8 mouse cellular contexts compared by ENCODE assay signal in the genomic region with DNA sequence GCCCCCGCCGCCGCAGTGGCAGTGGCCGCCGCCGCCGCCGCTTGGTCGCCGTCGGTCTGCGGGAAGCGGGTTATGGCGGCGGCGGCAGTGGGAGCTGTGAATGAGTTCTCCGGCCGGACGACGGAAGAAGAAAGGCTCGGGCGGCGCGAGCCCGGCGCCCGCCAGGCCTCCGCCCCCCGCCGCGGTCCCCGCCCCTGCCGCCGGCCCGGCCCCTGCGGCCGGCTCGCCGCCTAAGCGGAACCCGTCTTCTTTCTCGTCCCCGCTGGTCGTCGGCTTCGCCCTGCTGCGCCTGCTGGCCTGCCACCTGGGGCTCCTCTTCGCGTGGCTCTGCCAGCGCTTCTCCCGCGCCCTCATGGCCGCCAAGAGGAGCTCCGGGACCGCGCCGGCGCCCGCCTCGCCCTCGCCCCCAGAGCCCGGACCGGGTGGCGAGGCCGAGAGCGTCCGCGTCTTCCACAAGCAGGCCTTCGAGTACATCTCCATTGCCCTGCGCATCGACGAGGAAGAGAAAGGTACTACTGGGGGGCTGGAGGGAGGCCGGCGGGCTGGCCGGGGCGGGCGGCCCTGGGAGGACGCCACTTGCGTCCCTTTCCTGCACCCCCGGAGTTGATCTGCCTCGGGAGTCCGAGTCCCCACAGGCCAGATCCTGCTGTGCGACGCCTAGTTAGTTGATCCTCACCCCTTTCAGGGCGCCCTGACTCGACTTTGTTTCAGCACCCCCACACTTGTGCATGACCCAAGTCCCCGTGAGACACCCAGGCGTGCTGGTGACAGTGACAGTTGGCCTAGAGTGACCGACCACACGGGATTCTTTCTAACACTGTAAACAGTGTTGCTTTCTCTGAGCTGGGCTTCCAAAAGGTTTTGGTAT. TPM values are rescaled to one million over a fixed set of nuclear protein-coding genes. Genes with fewer than 3 reads are reported as not detected.
DNase-seq lines count a peak whose midpoint lies in the region; ATAC-seq and TF ChIP-seq lines count a peak whose summit lies in the region.

A gene (plus strand): TSS at position 51 of the 868 bp plus-strand sequence.

- peak within 1 kb of the TSS; percentile 98 for H3K27ac ChIP-seq in forebrain, embryonic 14.5 days (ENCODE audit: low read depth, low read length)
- peak within 1 kb of the TSS; percentile 97 for H3K27ac ChIP-seq in lung, embryonic 14.5 days (ENCODE audit: low read depth)
- peak within 1 kb of the TSS; percentile 98 for H3K27ac ChIP-seq in neural tube, embryonic 15.5 days (replicated peaks)

- WGBS in forebrain, embryonic 14.5 days: under 1% methylated on average over 58 of the region's 90 CpGs
- WGBS in lung, embryonic 14.5 days: under 1% methylated on average over 70 of the region's 90 CpGs
- WGBS in neural tube, embryonic 15.5 days: under 1% methylated on average over 70 of the region's 90 CpGs

- DNase-seq in c-Kit-negative CD71-positive TER-119-positive erythroid progenitor cells, embryonic 14.5 days (ENCODE audit: low read depth, low spot score): peak; percentile 51
- DNase-seq in forebrain, embryonic 14.5 days (ENCODE audit: low spot score): peak; percentile 61
- peak; percentile 81 to 85 for DNase-seq in heart, postnatal 10 days
- peak; percentile 79 to 87 for DNase-seq in kidney, postnatal 4 days
- DNase-seq in lung, embryonic 14.5 days: peak; percentile 79
- peak; percentile 81 for DNase-seq in testis, postnatal 10 days (ENCODE audit: low spot score)

- H3K9me3 ChIP-seq in E14TG2a.4 (ENCODE audit: low read length): no peaks in the 10 kb centered on the region
- H3K9me3 ChIP-seq in forebrain, embryonic 14.5 days (replicated peaks; ENCODE audit: control insufficient read depth, low read length): no peaks in the 10 kb centered on the region
- no peaks in the 10 kb centered on the region for H3K9me3 ChIP-seq in lung, embryonic 14.5 days (ENCODE audit: low read depth, low read length)
- H3K9me3 ChIP-seq in neural tube, embryonic 15.5 days (replicated peaks): no peaks in the 10 kb centered on the region

- 0 out of 2 replicates have a peak, but pooled peaks cover 5% of the 10 kb centered on the region for H3K36me3 ChIP-seq in E14TG2a.4 (ENCODE audit: insufficient read depth, low read length)
- H3K36me3 ChIP-seq in forebrain, embryonic 14.5 days (ENCODE audit: control insufficient read depth, insufficient read depth, low read length): peaks cover 8% of the 10 kb centered on the region; the same call in 1 of the 2 replicates
- 0 out of 2 replicates have a peak, but pooled peaks cover 10% of the 10 kb centered on the region for H3K36me3 ChIP-seq in lung, embryonic 14.5 days (ENCODE audit: insufficient read depth)
- H3K36me3 ChIP-seq in neural tube, embryonic 15.5 days: peaks cover 3% of the 10 kb centered on the region; the same call in 1 of the 2 replicates

- H3K4me1 ChIP-seq in E14TG2a.4 (replicated peaks; ENCODE audit: low read depth, low read length): peaks cover 49% of the 10 kb centered on the region
- H3K4me1 ChIP-seq in forebrain, embryonic 14.5 days (ENCODE audit: control insufficient read depth, insufficient read depth, low read length): peaks cover 28% of the 10 kb centered on the region
- H3K4me1 ChIP-seq in lung, embryonic 14.5 days (ENCODE audit: insufficient read depth): 0 out of 2 replicates have a peak, but pooled peaks cover 5% of the 10 kb centered on the region
- H3K4me1 ChIP-seq in neural tube, embryonic 15.5 days: peaks cover 40% of the 10 kb centered on the region

- no peak for TF ChIP-seq CTCF in E14TG2a.4 (conservative IDR thresholded peaks at IDR 0.05; ENCODE audit: low read length)
- TF ChIP-seq CTCF in lung, embryonic 14.5 days (IDR thresholded peaks at IDR 0.05; ENCODE audit: low read depth): no peak

- peak; percentile 78 for ATAC-seq in forebrain, embryonic 14.5 days
- ATAC-seq in lung, embryonic 14.5 days (ENCODE audit: insufficient read depth): peak; percentile 90
- ATAC-seq in neural tube, embryonic 15.5 days (ENCODE audit: low FRiP score): peak; percentile 79

- no peaks in the 10 kb centered on the region for H3K27me3 ChIP-seq in E14TG2a.4 (ENCODE audit: insufficient read depth, low read length)
- no peaks in the 10 kb centered on the region for H3K27me3 ChIP-seq in forebrain, embryonic 14.5 days (replicated peaks; ENCODE audit: control insufficient read depth, insufficient read depth, low read length)
- H3K27me3 ChIP-seq in lung, embryonic 14.5 days (ENCODE audit: insufficient read depth, low read length): no peaks in the 10 kb centered on the region
- no peaks in the 10 kb centered on the region for H3K27me3 ChIP-seq in neural tube, embryonic 15.5 days (replicated peaks)

- H3K9ac ChIP-seq in forebrain, embryonic 14.5 days (ENCODE audit: low read length): peak within 1 kb of the TSS; percentile 98
- peak within 1 kb of the TSS; percentile 91 for H3K9ac ChIP-seq in lung, embryonic 14.5 days
- peak within 1 kb of the TSS; percentile 97 for H3K9ac ChIP-seq in neural tube, embryonic 15.5 days (replicated peaks)

- peak within 1 kb of the TSS; percentile 75 for H3K4me2 ChIP-seq in forebrain, embryonic 14.5 days (ENCODE audit: low read length)
- peak within 1 kb of the TSS; percentile 64 for H3K4me2 ChIP-seq in lung, embryonic 14.5 days
- H3K4me2 ChIP-seq in neural tube, embryonic 15.5 days: peak within 1 kb of the TSS; percentile 60

- intact Hi-C loops in heart, postnatal 10 days (cut with DNase I): no loop called here

- peak within 1 kb of the TSS; percentile 96 for H3K4me3 ChIP-seq in E14TG2a.4 (replicated peaks; ENCODE audit: low read length)
- H3K4me3 ChIP-seq in forebrain, embryonic 14.5 days (ENCODE audit: low read depth, low read length): peak within 1 kb of the TSS; percentile 98
- peak within 1 kb of the TSS; percentile 95 for H3K4me3 ChIP-seq in lung, embryonic 14.5 days (ENCODE audit: low read depth, low read length)
- H3K4me3 ChIP-seq in neural tube, embryonic 15.5 days (replicated peaks): peak within 1 kb of the TSS; percentile 98

RNA-seq across cellular contexts. Expression of the gene that starts here (rescaled TPM):
- polyA plus RNA-seq in forebrain, embryonic 14.5 days (2014; fragmentation: Nextera tagmentation; extraction: Ambion mirVana): 40.3 and 41.7 TPM in 2 replicates
- 10 to 100 TPM; 32.2 to 37.9 TPM for total RNA-seq in heart, postnatal 10 days (2021)
- polyA plus RNA-seq in lung, embryonic 14.5 days (2014; fragmentation: Nextera tagmentation; extraction: Ambion mirVana): 25.8 and 26.7 TPM in 2 replicates
- polyA plus RNA-seq in neural tube, embryonic 15.5 days (2015; fragmentation: Nextera tagmentation; extraction: Ambion mirVana): 24.1 and 31.5 TPM in 2 replicates

Comparison
In these comparisons a context has a peak if more than half of its experiments do, and no peak if none do; other contexts are left out.
1. Peak in every context shown above with its lines: DNase-seq, ATAC-seq, H3K4me3 ChIP-seq and H3K27ac ChIP-seq.